Mouse (Mus musculus): ENCODE results near the gene Vsig10l. TPM values are rescaled to one million over a fixed set of nuclear protein-coding genes. Genes with fewer than 3 reads are reported as not detected.
A peak's percentile ranks its signal among the peaks of the same experiment; 100 is the strongest.

Vsig10l gene
- polyA plus RNA-seq, 1 experiment: 1.9 TPM

- no peaks in the 10 kb centered on the region for H3K36me3 ChIP-seq (ENCODE audit: control insufficient read depth, insufficient read depth, low read length, poor library complexity, severe bottlenecking)
- no peak overlapping the region for H3K4me3 ChIP-seq (ENCODE audit: low read depth, low read length)
These were observed 32.5 kb downstream of the Vsig10l start for GRCm38 (mm10) chr7:43495343-43496021.

GRCm38 (mm10) chr7:43511707-43512478 lies 48.9 kb downstream of the Vsig10l start:
- Histone ChIP-seq H3K27me3 (ENCODE audit: control insufficient read depth, insufficient read depth, low read length, poor library complexity, severe bottlenecking) (no peaks in the 10 kb centered on the region), H3K36me3 (ENCODE audit: control insufficient read depth, insufficient read depth, low read length, poor library complexity, severe bottlenecking) (no peaks in the 10 kb centered on the region), H3K4me3 (ENCODE audit: low read depth, low read length) (no peak overlapping the region), H3K9me3 (replicated peaks; ENCODE audit: control insufficient read depth, insufficient read depth, low read length, poor library complexity, severe bottlenecking) (no peaks in the 10 kb centered on the region), H3K9ac (ENCODE audit: low read depth, poor library complexity, severe bottlenecking) (no peak overlapping the region), H3K27ac (ENCODE audit: insufficient read depth, low read length) (no peak overlapping the region), H3K4me1 (ENCODE audit: control insufficient read depth, insufficient read depth, low read length) (no peaks in the 10 kb centered on the region)
- TF ChIP-seq EP300 (IDR thresholded peaks at IDR 0.05; ENCODE audit: insufficient read depth, low read depth, low read length) (no peak), CTCF (IDR thresholded peaks at IDR 0.05; ENCODE audit: low read depth, low read length) (no peak), POLR2A (IDR thresholded peaks at IDR 0.05; ENCODE audit: insufficient read depth, low read length) (no peak)

More at GRCm38 (mm10) chr7:43495343-43496021, 32.5 kb downstream of the Vsig10l start:
- Histone ChIP-seq H3K9me3 (replicated peaks; ENCODE audit: control insufficient read depth, insufficient read depth, low read length, poor library complexity, severe bottlenecking) (no peaks in the 10 kb centered on the region; the same call in 1 of the 2 replicates), H3K4me1 (ENCODE audit: control insufficient read depth, insufficient read depth, low read length) (no peaks in the 10 kb centered on the region), H3K27me3 (ENCODE audit: control insufficient read depth, insufficient read depth, low read length, poor library complexity, severe bottlenecking) (no peaks in the 10 kb centered on the region), H3K27ac (ENCODE audit: insufficient read depth, low read length) (no peak overlapping the region), H3K9ac (ENCODE audit: low read depth, poor library complexity, severe bottlenecking) (no peak overlapping the region)
- TF ChIP-seq CTCF (IDR thresholded peaks at IDR 0.05; ENCODE audit: low read depth, low read length) (peak; percentile 93), POLR2A (IDR thresholded peaks at IDR 0.05; ENCODE audit: insufficient read depth, low read length) (no peak)

- no peak overlapping the region for H3K9ac ChIP-seq (ENCODE audit: low read depth, poor library complexity, severe bottlenecking)
- H3K27me3 ChIP-seq (ENCODE audit: control insufficient read depth, insufficient read depth, low read length, poor library complexity, severe bottlenecking): no peaks in the 10 kb centered on the region
- H3K27ac ChIP-seq (ENCODE audit: insufficient read depth, low read length): no peak overlapping the region
- no peak overlapping the region for H3K4me3 ChIP-seq (ENCODE audit: low read depth, low read length)
- no peaks in the 10 kb centered on the region for H3K9me3 ChIP-seq (replicated peaks; ENCODE audit: control insufficient read depth, insufficient read depth, low read length, poor library complexity, severe bottlenecking)
- H3K36me3 ChIP-seq (ENCODE audit: control insufficient read depth, insufficient read depth, low read length, poor library complexity, severe bottlenecking): no peaks in the 10 kb centered on the region
- H3K4me1 ChIP-seq (ENCODE audit: control insufficient read depth, insufficient read depth, low read length): no peaks in the 10 kb centered on the region
- TF ChIP-seq EP300 (IDR thresholded peaks at IDR 0.05; ENCODE audit: insufficient read depth, low read depth, low read length) (no peak), POLR2A (IDR thresholded peaks at IDR 0.05; ENCODE audit: insufficient read depth, low read length) (no peak), CTCF (IDR thresholded peaks at IDR 0.05; ENCODE audit: low read depth, low read length) (no peak)
These were observed 49.6 kb downstream of the Vsig10l start for GRCm38 (mm10) chr7:43512519-43512918.

- H3K27me3 ChIP-seq (ENCODE audit: control insufficient read depth, insufficient read depth, low read length, poor library complexity, severe bottlenecking): no peaks in the 10 kb centered on the region
- TF ChIP-seq EP300 (IDR thresholded peaks at IDR 0.05; ENCODE audit: insufficient read depth, low read depth, low read length) (no peak), CTCF (IDR thresholded peaks at IDR 0.05; ENCODE audit: low read depth, low read length) (no peak), POLR2A (IDR thresholded peaks at IDR 0.05; ENCODE audit: insufficient read depth, low read length) (no peak)
These were observed 52.1 kb downstream of the Vsig10l start for GRCm38 (mm10) chr7:43515076-43515475.

GRCm38 (mm10) chr7:43518341-43518740 lies 55.4 kb downstream of the Vsig10l start:
- no peaks in the 10 kb centered on the region for H3K9me3 ChIP-seq (replicated peaks; ENCODE audit: control insufficient read depth, insufficient read depth, low read length, poor library complexity, severe bottlenecking)
- H3K4me1 ChIP-seq (ENCODE audit: control insufficient read depth, insufficient read depth, low read length): no peaks in the 10 kb centered on the region
- TF ChIP-seq POLR2A (IDR thresholded peaks at IDR 0.05; ENCODE audit: insufficient read depth, low read length) (no peak), EP300 (IDR thresholded peaks at IDR 0.05; ENCODE audit: insufficient read depth, low read depth, low read length) (no peak), CTCF (IDR thresholded peaks at IDR 0.05; ENCODE audit: low read depth, low read length) (no peak)
- H3K9ac ChIP-seq (ENCODE audit: low read depth, poor library complexity, severe bottlenecking): no peak overlapping the region
- no peaks in the 10 kb centered on the region for H3K27me3 ChIP-seq (ENCODE audit: control insufficient read depth, insufficient read depth, low read length, poor library complexity, severe bottlenecking)
- H3K4me3 ChIP-seq (ENCODE audit: low read depth, low read length): no peak overlapping the region
- no peaks in the 10 kb centered on the region for H3K36me3 ChIP-seq (ENCODE audit: control insufficient read depth, insufficient read depth, low read length, poor library complexity, severe bottlenecking)
- no peak overlapping the region for H3K27ac ChIP-seq (ENCODE audit: insufficient read depth, low read length)

More at GRCm38 (mm10) chr7:43515076-43515475, 52.1 kb downstream of the Vsig10l start:
- Histone ChIP-seq H3K4me3 (ENCODE audit: low read depth, low read length) (no peak overlapping the region), H3K9me3 (replicated peaks; ENCODE audit: control insufficient read depth, insufficient read depth, low read length, poor library complexity, severe bottlenecking) (no peaks in the 10 kb centered on the region), H3K4me1 (ENCODE audit: control insufficient read depth, insufficient read depth, low read length) (no peaks in the 10 kb centered on the region), H3K9ac (ENCODE audit: low read depth, poor library complexity, severe bottlenecking) (no peak overlapping the region), H3K27ac (ENCODE audit: insufficient read depth, low read length) (no peak overlapping the region), H3K36me3 (ENCODE audit: control insufficient read depth, insufficient read depth, low read length, poor library complexity, severe bottlenecking) (no peaks in the 10 kb centered on the region)

Other genes with a start within 250 kb of the Vsig10l start
- gene Zfp715, start 149.9 kb upstream of the Vsig10l start, polyA plus RNA-seq (2011; ENCODE audit: insufficient read depth, insufficient read length, low read depth, missing spikeins): 19.4 and 20.1 TPM in 2 replicates
- gene Siglecf, start 111.8 kb upstream of the Vsig10l start, polyA plus RNA-seq (2011; ENCODE audit: insufficient read depth, insufficient read length, low read depth, missing spikeins): 0.93 and 1.3 TPM in 2 replicates
- 0.24 TPM in 1 of 2 replicates, not detected in the other for gene Siglecg, start 54.9 kb upstream of the Vsig10l start, polyA plus RNA-seq (2011; ENCODE audit: insufficient read depth, insufficient read length, low read depth, missing spikeins)
- gene Lim2, start 35.5 kb upstream of the Vsig10l start, polyA plus RNA-seq (2011; ENCODE audit: insufficient read depth, insufficient read length, low read depth, missing spikeins): 0.27 and 0.41 TPM in 2 replicates
- gene Nkg7, start 26.1 kb upstream of the Vsig10l start, polyA plus RNA-seq (2011; ENCODE audit: insufficient read depth, insufficient read length, low read depth, missing spikeins): not detected in 2 replicates
- not detected in 2 replicates for gene Cldnd2, start 22.4 kb upstream of the Vsig10l start, polyA plus RNA-seq (2011; ENCODE audit: insufficient read depth, insufficient read length, low read depth, missing spikeins)
- gene Etfb, start 19.1 kb upstream of the Vsig10l start, polyA plus RNA-seq (2011; ENCODE audit: insufficient read depth, insufficient read length, low read depth, missing spikeins): 63.3 and 68.3 TPM in 2 replicates
- gene Gm45233, start 19.0 kb upstream of the Vsig10l start, polyA plus RNA-seq (2011; ENCODE audit: insufficient read depth, insufficient read length, low read depth, missing spikeins): not detected in 2 replicates
- 4.6 and 5.0 TPM in 2 replicates for gene Iglon5, start 26.9 kb downstream of the Vsig10l start, polyA plus RNA-seq (2011; ENCODE audit: insufficient read depth, insufficient read length, low read depth, missing spikeins)
- gene 4931406B18Rik, start 42.8 kb downstream of the Vsig10l start, polyA plus RNA-seq (2011; ENCODE audit: insufficient read depth, insufficient read length, low read depth, missing spikeins): not detected in 2 replicates
- gene Cd33, start 81.3 kb downstream of the Vsig10l start, polyA plus RNA-seq (2011; ENCODE audit: insufficient read depth, insufficient read length, low read depth, missing spikeins): 0.12 TPM in 1 of 2 replicates, not detected in the other
- 1.7 and 2.2 TPM in 2 replicates for gene Zfp658, start 99.1 kb downstream of the Vsig10l start, polyA plus RNA-seq (2011; ENCODE audit: insufficient read depth, insufficient read length, low read depth, missing spikeins)
- gene Zfp719, start 116.5 kb downstream of the Vsig10l start, polyA plus RNA-seq (2011; ENCODE audit: insufficient read depth, insufficient read length, low read depth, missing spikeins): 6.9 and 9.4 TPM in 2 replicates
- 3.1 and 3.4 TPM in 2 replicates for gene Zfp819, start 144.0 kb downstream of the Vsig10l start, polyA plus RNA-seq (2011; ENCODE audit: insufficient read depth, insufficient read length, low read depth, missing spikeins)
- not detected in 2 replicates for gene Ceacam18, start 171.6 kb downstream of the Vsig10l start, polyA plus RNA-seq (2011; ENCODE audit: insufficient read depth, insufficient read length, low read depth, missing spikeins)
- 0.64 TPM in 1 of 2 replicates, not detected in the other for gene Siglece, start 197.0 kb downstream of the Vsig10l start, polyA plus RNA-seq (2011; ENCODE audit: insufficient read depth, insufficient read length, low read depth, missing spikeins)
- 6.2 and 7.6 TPM in 2 replicates for gene Ctu1, start 208.9 kb downstream of the Vsig10l start, polyA plus RNA-seq (2011; ENCODE audit: insufficient read depth, insufficient read length, low read depth, missing spikeins)
- gene Klk14, start 227.3 kb downstream of the Vsig10l start, polyA plus RNA-seq (2011; ENCODE audit: insufficient read depth, insufficient read length, low read depth, missing spikeins): not detected in 2 replicates
- gene Klk13, start 249.4 kb downstream of the Vsig10l start, polyA plus RNA-seq (2011; ENCODE audit: insufficient read depth, insufficient read length, low read depth, missing spikeins): 1.8 TPM in 1 of 2 replicates, not detected in the other